Mouse (Mus musculus): ENCODE results near the gene Sppl2b. TPM values are rescaled to one million over a fixed set of nuclear protein-coding genes. Genes with fewer than 3 reads are reported as not detected.

The Sppl2b gene
- polyA plus RNA-seq, 1 experiment from 2014 or later: 34.2 TPM

- 34% methylated on average over 9 of the region's 9 CpGs for WGBS
- no peaks in the 10 kb centered on the region for H3K36me3 ChIP-seq (ENCODE audit: control insufficient read depth, insufficient read depth, low read length)
- DNase-seq (ENCODE audit: low spot score) (no peak), ATAC-seq (ENCODE audit: insufficient read depth, low FRiP score, low TSS enrichment) (no peak)
- H3K4me1 ChIP-seq (ENCODE audit: control insufficient read depth, insufficient read depth, low read length): no peaks in the 10 kb centered on the region
- H3K4me2 ChIP-seq (ENCODE audit: low read depth): no peak within 1 kb of the TSS
- no peaks in the 10 kb centered on the region for H3K27me3 ChIP-seq (ENCODE audit: control insufficient read depth, insufficient read depth, low read length)
- H3K4me3 ChIP-seq (ENCODE audit: low read depth, low read length): no peak within 1 kb of the TSS
- H3K9me3 ChIP-seq (ENCODE audit: control insufficient read depth, low read length): no peaks in the 10 kb centered on the region
- H3K27ac ChIP-seq (ENCODE audit: low read depth, low read length): no peak within 1 kb of the TSS
- H3K9ac ChIP-seq (ENCODE audit: low read length): no peak within 1 kb of the TSS
Measured at GRCm38 (mm10) chr10:80871581-80871980, 16.5 kb downstream of the Sppl2b start, which contains the start of gene Tmprss9. Gene Tmprss9 (plus strand): TSS chr10:80871848.

DNA sequence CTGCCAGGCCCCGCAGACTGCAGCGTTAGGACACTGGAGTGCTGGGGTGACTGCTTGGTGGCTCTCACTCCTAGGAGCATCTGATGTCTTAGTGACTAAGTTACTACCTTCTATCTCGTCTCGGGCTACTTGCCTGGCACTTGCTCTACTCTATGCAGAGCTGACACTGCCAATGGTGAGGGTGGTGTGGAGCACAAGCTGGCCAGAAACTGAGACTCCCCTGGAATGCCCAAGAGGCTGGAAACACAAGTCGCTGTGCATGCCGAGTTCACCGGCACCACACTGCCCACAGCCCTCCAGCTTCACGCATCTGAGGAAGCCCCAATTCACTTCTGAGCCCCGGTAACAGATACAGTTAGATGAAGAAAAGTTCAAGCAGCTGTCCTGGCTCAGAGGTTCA is 19.0 kb downstream of the Sppl2b start:
- H3K9ac ChIP-seq (ENCODE audit: low read length): no peak overlapping the region
- no peak overlapping the region for H3K4me2 ChIP-seq (ENCODE audit: low read depth)
- no peaks in the 10 kb centered on the region for H3K4me1 ChIP-seq (ENCODE audit: control insufficient read depth, insufficient read depth, low read length)
- no peak overlapping the region for H3K4me3 ChIP-seq (ENCODE audit: low read depth, low read length)
- H3K27ac ChIP-seq (ENCODE audit: low read depth, low read length): no peak overlapping the region
- no peaks in the 10 kb centered on the region for H3K27me3 ChIP-seq (ENCODE audit: control insufficient read depth, insufficient read depth, low read length)
- H3K9me3 ChIP-seq (ENCODE audit: control insufficient read depth, low read length): no peaks in the 10 kb centered on the region
- 76% methylated on average over 9 of the region's 9 CpGs for WGBS
- no peaks in the 10 kb centered on the region for H3K36me3 ChIP-seq (ENCODE audit: control insufficient read depth, insufficient read depth, low read length)
- DNase-seq (ENCODE audit: low spot score) (no peak), ATAC-seq (ENCODE audit: insufficient read depth, low FRiP score, low TSS enrichment) (no peak)

- H3K9me3 ChIP-seq (ENCODE audit: control insufficient read depth, low read length): no peaks in the 10 kb centered on the region
- no peak for ATAC-seq (ENCODE audit: insufficient read depth, low FRiP score, low TSS enrichment)
- no peak overlapping the region for H3K27ac ChIP-seq (ENCODE audit: low read depth, low read length)
- peak; percentile 60 for DNase-seq (ENCODE audit: low spot score)
- no peaks in the 10 kb centered on the region for H3K36me3 ChIP-seq (ENCODE audit: control insufficient read depth, insufficient read depth, low read length)
- H3K4me2 ChIP-seq (ENCODE audit: low read depth): no peak overlapping the region
- no peaks in the 10 kb centered on the region for H3K4me1 ChIP-seq (ENCODE audit: control insufficient read depth, insufficient read depth, low read length)
- H3K27me3 ChIP-seq (ENCODE audit: control insufficient read depth, insufficient read depth, low read length): no peaks in the 10 kb centered on the region
- no peak overlapping the region for H3K9ac ChIP-seq (ENCODE audit: low read length)
- no peak overlapping the region for H3K4me3 ChIP-seq (ENCODE audit: low read depth, low read length)
- WGBS: 30% methylated on average over 5 of the region's 5 CpGs
Measured at GRCm38 (mm10) chr10:80876028-80876427, 21.0 kb downstream of the Sppl2b start.

GRCm38 (mm10) chr10:80876594-80876993 is 21.5 kb downstream of the Sppl2b start:
- H3K27me3 ChIP-seq (ENCODE audit: control insufficient read depth, insufficient read depth, low read length): no peaks in the 10 kb centered on the region
- H3K9me3 ChIP-seq (ENCODE audit: control insufficient read depth, low read length): no peaks in the 10 kb centered on the region
- no peak overlapping the region for H3K4me2 ChIP-seq (ENCODE audit: low read depth)
- H3K36me3 ChIP-seq (ENCODE audit: control insufficient read depth, insufficient read depth, low read length): no peaks in the 10 kb centered on the region
- H3K4me3 ChIP-seq (ENCODE audit: low read depth, low read length): no peak overlapping the region
- no peak overlapping the region for H3K27ac ChIP-seq (ENCODE audit: low read depth, low read length)
- WGBS: 23% methylated on average over 3 of the region's 3 CpGs
- DNase-seq (ENCODE audit: low spot score) (no peak), ATAC-seq (ENCODE audit: insufficient read depth, low FRiP score, low TSS enrichment) (no peak)
- no peaks in the 10 kb centered on the region for H3K4me1 ChIP-seq (ENCODE audit: control insufficient read depth, insufficient read depth, low read length)
- H3K9ac ChIP-seq (ENCODE audit: low read length): no peak overlapping the region

- Histone ChIP-seq H3K4me3 (ENCODE audit: low read depth, low read length) (no peak overlapping the region), H3K27me3 (ENCODE audit: control insufficient read depth, insufficient read depth, low read length) (no peaks in the 10 kb centered on the region), H3K9ac (ENCODE audit: low read length) (no peak overlapping the region), H3K4me2 (ENCODE audit: low read depth) (no peak overlapping the region), H3K36me3 (ENCODE audit: control insufficient read depth, insufficient read depth, low read length) (no peaks in the 10 kb centered on the region), H3K27ac (ENCODE audit: low read depth, low read length) (no peak overlapping the region), H3K9me3 (ENCODE audit: control insufficient read depth, low read length) (no peaks in the 10 kb centered on the region), H3K4me1 (ENCODE audit: control insufficient read depth, insufficient read depth, low read length) (no peaks in the 10 kb centered on the region)
- 0 out of 2 replicates have a peak, but pooled peaks have one; percentile 48 for ATAC-seq (ENCODE audit: insufficient read depth, low FRiP score, low TSS enrichment)
- 24% methylated on average over 5 of the region's 5 CpGs for WGBS
- peak; percentile 67 for DNase-seq (ENCODE audit: low spot score)
Measured at GRCm38 (mm10) chr10:80880131-80880641, 25.1 kb downstream of the Sppl2b start.

GRCm38 (mm10) chr10:80880901-80881300 is 25.8 kb downstream of the Sppl2b start:
- Histone ChIP-seq H3K9me3 (ENCODE audit: control insufficient read depth, low read length) (no peaks in the 10 kb centered on the region), H3K4me3 (ENCODE audit: low read depth, low read length) (no peak overlapping the region), H3K4me1 (ENCODE audit: control insufficient read depth, insufficient read depth, low read length) (no peaks in the 10 kb centered on the region), H3K36me3 (ENCODE audit: control insufficient read depth, insufficient read depth, low read length) (no peaks in the 10 kb centered on the region), H3K9ac (ENCODE audit: low read length) (no peak overlapping the region), H3K27me3 (ENCODE audit: control insufficient read depth, insufficient read depth, low read length) (no peaks in the 10 kb centered on the region), H3K4me2 (ENCODE audit: low read depth) (no peak overlapping the region), H3K27ac (ENCODE audit: low read depth, low read length) (no peak overlapping the region)
- DNase-seq (ENCODE audit: low spot score): no peak
- WGBS: 71% methylated on average over 2 of the region's 2 CpGs
- no peak for ATAC-seq (ENCODE audit: insufficient read depth, low FRiP score, low TSS enrichment)

DNA sequence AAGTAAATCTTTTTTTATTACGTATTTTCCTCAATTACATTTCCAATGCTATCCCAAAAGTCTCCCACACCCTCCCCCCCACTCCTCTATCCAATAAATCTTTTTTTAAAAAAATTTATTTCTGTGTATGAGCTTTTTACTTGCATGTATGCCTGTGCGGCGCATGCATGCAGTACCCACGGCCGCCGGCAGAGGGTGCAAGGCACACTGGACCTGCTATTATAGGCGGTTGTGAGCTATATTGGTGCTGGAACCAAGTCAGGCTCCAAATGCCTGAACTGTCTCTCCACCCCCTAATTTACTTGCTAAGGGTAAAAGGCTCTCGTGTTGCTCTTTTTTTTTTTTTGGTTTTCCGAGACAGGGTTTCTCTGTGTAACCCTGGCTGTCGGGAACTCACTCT is 26.2 kb downstream of the Sppl2b start:
- no peak overlapping the region for H3K9ac ChIP-seq (ENCODE audit: low read length)
- WGBS: 26% methylated on average over 10 of the region's 10 CpGs
- DNase-seq (ENCODE audit: low spot score) (peak; percentile 64), ATAC-seq (ENCODE audit: insufficient read depth, low FRiP score, low TSS enrichment) (no peak)
- no peak overlapping the region for H3K4me2 ChIP-seq (ENCODE audit: low read depth)
- no peaks in the 10 kb centered on the region for H3K36me3 ChIP-seq (ENCODE audit: control insufficient read depth, insufficient read depth, low read length)
- H3K9me3 ChIP-seq (ENCODE audit: control insufficient read depth, low read length): no peaks in the 10 kb centered on the region
- no peaks in the 10 kb centered on the region for H3K27me3 ChIP-seq (ENCODE audit: control insufficient read depth, insufficient read depth, low read length)
- no peak overlapping the region for H3K4me3 ChIP-seq (ENCODE audit: low read depth, low read length)
- H3K4me1 ChIP-seq (ENCODE audit: control insufficient read depth, insufficient read depth, low read length): no peaks in the 10 kb centered on the region
- H3K27ac ChIP-seq (ENCODE audit: low read depth, low read length): no peak overlapping the region

DNA sequence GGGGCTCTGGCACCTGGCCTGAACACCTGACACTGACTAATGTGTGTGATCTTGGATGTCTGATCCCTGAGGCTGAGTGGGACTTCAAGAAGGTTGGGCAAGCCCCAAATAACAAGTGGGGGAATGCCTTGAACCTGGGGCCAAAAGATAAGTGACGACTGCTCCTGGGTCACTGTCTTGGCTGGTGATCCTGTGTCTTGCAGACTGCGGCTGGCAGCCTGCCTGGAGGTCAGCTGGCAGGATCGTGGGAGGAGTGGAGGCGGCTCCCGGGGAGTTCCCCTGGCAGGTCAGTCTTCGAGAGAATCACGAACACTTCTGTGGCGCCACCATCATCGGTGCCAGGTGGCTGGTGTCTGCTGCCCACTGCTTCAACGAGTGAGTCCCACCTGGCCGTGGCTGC is 32.1 kb downstream of the Sppl2b start:
- Histone ChIP-seq H3K36me3 (ENCODE audit: control insufficient read depth, insufficient read depth, low read length) (no peaks in the 10 kb centered on the region), H3K4me3 (ENCODE audit: low read depth, low read length) (no peak overlapping the region), H3K4me1 (ENCODE audit: control insufficient read depth, insufficient read depth, low read length) (no peaks in the 10 kb centered on the region), H3K9ac (ENCODE audit: low read length) (no peak overlapping the region), H3K27me3 (ENCODE audit: control insufficient read depth, insufficient read depth, low read length) (peaks cover 4% of the 10 kb centered on the region; the same call in 1 of the 2 replicates), H3K27ac (ENCODE audit: low read depth, low read length) (no peak overlapping the region), H3K4me2 (ENCODE audit: low read depth) (no peak overlapping the region), H3K9me3 (ENCODE audit: control insufficient read depth, low read length) (no peaks in the 10 kb centered on the region)
- WGBS: 75% methylated on average over 11 of the region's 11 CpGs
- DNase-seq (ENCODE audit: low spot score) (no peak), ATAC-seq (ENCODE audit: insufficient read depth, low FRiP score, low TSS enrichment) (no peak)

- 84% methylated on average over 7 of the region's 7 CpGs for WGBS
- no peaks in the 10 kb centered on the region for H3K9me3 ChIP-seq (ENCODE audit: control insufficient read depth, low read length)
Measured at GRCm38 (mm10) chr10:80895100-80895499, 40.0 kb downstream of the Sppl2b start.

More at GRCm38 (mm10) chr10:80895100-80895499, 40.0 kb downstream of the Sppl2b start:
- H3K4me1 ChIP-seq (ENCODE audit: control insufficient read depth, insufficient read depth, low read length): peaks cover 6% of the 10 kb centered on the region
- ATAC-seq (ENCODE audit: insufficient read depth, low FRiP score, low TSS enrichment) (no peak), DNase-seq (ENCODE audit: low spot score) (no peak)
- no peak overlapping the region for H3K4me2 ChIP-seq (ENCODE audit: low read depth)
- no peaks in the 10 kb centered on the region for H3K27me3 ChIP-seq (ENCODE audit: control insufficient read depth, insufficient read depth, low read length)
- H3K4me3 ChIP-seq (ENCODE audit: low read depth, low read length): no peak overlapping the region
- no peak overlapping the region for H3K27ac ChIP-seq (ENCODE audit: low read depth, low read length)
- no peaks in the 10 kb centered on the region for H3K36me3 ChIP-seq (ENCODE audit: control insufficient read depth, insufficient read depth, low read length)
- no peak overlapping the region for H3K9ac ChIP-seq (ENCODE audit: low read length)
